Mouse (Mus musculus) testis, adult 2 months (tissue): ENCODE data around the gene Kitl.

Experiments used
- CTCF ChIP-seq: fragments of 200-500 bp; IDR thresholded peaks from 2 replicates; pipeline ENCODE4 v1.5.1; 2012; ENCODE audit warnings: low read depth, mild to moderate bottlenecking, inconsistent platforms, low read length, moderate library complexity; ENCODE audit not compliant: control insufficient read depth, insufficient read depth, insufficient replicate concordance
- POLR2A ChIP-seq: fragments of 200-500 bp; IDR thresholded peaks from 2 replicates; pipeline ENCODE4 v1.6.1; 2012; ENCODE audit warnings: low read depth, mild to moderate bottlenecking, inconsistent platforms, low read length, moderate library complexity; ENCODE audit not compliant: control insufficient read depth

- TF ChIP-seq CTCF (no peak), POLR2A (no peak)
Measured at GRCm38 (mm10) chr10:100014096-100014495, 1.3 kb upstream of the Kitl start.
